Mouse (Mus musculus) neural tube, embryonic 13.5 days (tissue): ENCODE results near the gene 1700021F05Rik. TPM values are rescaled to one million over a fixed set of nuclear protein-coding genes. Genes with fewer than 3 reads are reported as not detected.

Experiments
- ATAC-seq: fragments of 200-750 bp; cut with Nextera tagmentation; 2 replicates; pipeline ENCODE4 v1.8.0; 2017; ENCODE audit warnings: low read depth, mild to moderate bottlenecking, moderate TSS enrichment, moderate library complexity
- H3K27ac ChIP-seq: fragments of 300-500 bp; sonication (generic); replicated peaks from 2 replicates; pipeline ENCODE4 v1.5.1; 2015; ENCODE audit warnings: moderate library complexity, mild to moderate bottlenecking, inconsistent platforms
- H3K27me3 ChIP-seq: fragments of 300-500 bp; sonication (generic); 2 replicates; pipeline ENCODE4 v1.6.1; 2015; ENCODE audit warnings: mild to moderate bottlenecking, inconsistent platforms
- H3K36me3 ChIP-seq: fragments of 300-500 bp; sonication (generic); 2 replicates; pipeline ENCODE4 v1.6.1; 2015; ENCODE audit warnings: mild to moderate bottlenecking, inconsistent platforms
- H3K4me1 ChIP-seq: fragments of 300-500 bp; sonication (generic); replicated peaks from 2 replicates; pipeline ENCODE4 v1.6.1; 2015; ENCODE audit warnings: inconsistent platforms
- H3K4me2 ChIP-seq: fragments of 300-500 bp; sonication (generic); 2 replicates; pipeline ENCODE4 v1.6.1; 2015; ENCODE audit warnings: inconsistent platforms, mild to moderate bottlenecking, moderate library complexity
- H3K4me3 ChIP-seq: fragments of 300-500 bp; sonication (generic); 2 replicates; pipeline ENCODE4 v1.5.1; 2015; ENCODE audit warnings: mild to moderate bottlenecking, inconsistent platforms
- H3K9ac ChIP-seq: fragments of 300-500 bp; sonication (generic); 2 replicates; pipeline ENCODE4 v1.6.1; 2015; ENCODE audit warnings: moderate library complexity, mild to moderate bottlenecking, inconsistent platforms
- H3K9me3 ChIP-seq: fragments of 300-500 bp; sonication (generic); 2 replicates; pipeline ENCODE4 v1.6.1; 2016; ENCODE audit warnings: inconsistent platforms
- WGBS: fragments of 180-500 bp; shearing (Covaris S2); methylation state at CpG from one replicate; pipeline ENCODE4 v1.1.7; 2015; 5-methylcytosine and 5-hydroxymethylcytosine counted together
- polyA plus RNA-seq: library from polyadenylated mRNA; unstranded; fragments of >200 nt; fragmentation: Nextera tagmentation; extraction: Ambion mirVana; gene quantifications from 2 replicates; pipeline ENCODE4 v1.2.1, GENCODE M21; 2015

The 1700021F05Rik gene
- polyA plus RNA-seq, 1 experiment from 2014 or later = 63.9 TPM

DNA sequence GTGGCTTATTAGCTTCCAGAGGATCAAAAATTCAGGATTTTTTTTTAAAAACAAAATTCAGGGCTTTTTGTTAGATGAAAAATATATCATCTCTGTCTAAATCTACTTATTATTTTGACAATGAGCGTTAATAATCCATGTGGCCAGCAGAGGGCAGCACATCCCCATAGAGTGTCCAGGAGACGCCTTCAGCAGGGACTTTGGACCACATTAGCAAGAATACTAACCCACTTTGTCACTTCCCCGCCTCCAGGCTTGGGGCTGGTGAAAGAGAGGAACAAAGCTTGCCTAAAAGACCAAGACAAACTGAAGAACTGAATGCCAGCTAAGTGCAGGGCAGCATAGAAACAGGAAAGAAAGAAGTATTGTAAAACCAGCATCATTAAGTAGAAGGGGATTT, 34.2 kb upstream of the 1700021F05Rik start:
- Histone ChIP-seq H3K4me2 (no peak overlapping the region), H3K9me3 (no peaks in the 10 kb centered on the region), H3K27ac (no peak overlapping the region), H3K36me3 (no peaks in the 10 kb centered on the region), H3K9ac (no peak overlapping the region), H3K4me3 (no peak overlapping the region), H3K27me3 (0 out of 2 replicates have a peak, but pooled peaks cover 5% of the 10 kb centered on the region), H3K4me1 (peaks cover 14% of the 10 kb centered on the region)
- ATAC-seq = no peak
- 0% methylated on average over 3 of the region's 3 CpGs for WGBS

DNA sequence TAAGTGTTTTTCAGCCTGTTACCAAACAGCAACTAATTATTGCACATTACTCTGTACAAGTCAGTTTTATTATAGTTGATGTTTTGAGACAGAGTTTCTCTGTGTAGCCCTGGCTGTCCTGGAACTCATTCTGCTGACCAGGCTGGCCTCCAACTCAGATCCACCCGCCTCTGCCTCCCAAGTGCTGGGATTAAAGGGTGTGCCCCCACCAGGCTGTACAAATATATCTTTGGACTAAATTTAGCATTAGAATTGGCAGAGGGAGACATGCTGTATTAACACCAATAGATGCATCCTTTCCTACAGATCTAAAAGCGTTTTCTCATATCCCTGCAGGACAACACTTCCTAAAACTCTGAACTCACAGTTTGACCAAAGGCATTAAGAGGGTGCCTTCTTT, 33.6 kb upstream of the 1700021F05Rik start:
- Histone ChIP-seq H3K9me3 (no peaks in the 10 kb centered on the region), H3K4me3 (no peak overlapping the region), H3K4me1 (peaks cover 14% of the 10 kb centered on the region), H3K4me2 (no peak overlapping the region), H3K27me3 (0 out of 2 replicates have a peak, but pooled peaks cover 5% of the 10 kb centered on the region), H3K27ac (no peak overlapping the region), H3K9ac (no peak overlapping the region), H3K36me3 (no peaks in the 10 kb centered on the region)
- no peak for ATAC-seq
- WGBS = 84% methylated on average over 2 of the region's 2 CpGs

DNA sequence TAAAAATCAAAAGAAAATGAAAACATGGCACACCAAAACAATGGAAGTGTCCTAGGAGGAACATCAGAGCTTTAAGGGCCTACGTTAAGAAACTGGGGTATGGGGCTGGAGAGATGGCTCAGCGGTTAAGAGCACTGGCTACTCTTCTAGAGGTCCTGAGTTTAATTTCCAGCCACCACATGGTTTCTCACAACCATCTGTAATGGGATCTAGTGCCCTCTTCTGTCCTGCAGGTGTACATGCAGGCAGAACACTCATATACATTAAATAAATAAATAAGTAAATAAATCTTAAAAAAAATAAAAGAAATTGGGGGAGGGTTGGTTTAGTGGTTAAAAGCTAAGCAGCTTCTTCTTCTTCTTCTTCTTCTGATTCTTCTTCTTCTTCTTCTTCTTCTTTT, 20.5 kb upstream of the 1700021F05Rik start:
- H3K4me2 ChIP-seq = no peak overlapping the region
- no peak for ATAC-seq
- H3K4me1 ChIP-seq = no peaks in the 10 kb centered on the region
- H3K9me3 ChIP-seq = no peaks in the 10 kb centered on the region
- no peaks in the 10 kb centered on the region for H3K36me3 ChIP-seq
- WGBS = 84% methylated on average over 2 of the region's 2 CpGs
- no peaks in the 10 kb centered on the region for H3K27me3 ChIP-seq
- H3K4me3 ChIP-seq = no peak overlapping the region
- no peak overlapping the region for H3K9ac ChIP-seq
- no peak overlapping the region for H3K27ac ChIP-seq

DNA sequence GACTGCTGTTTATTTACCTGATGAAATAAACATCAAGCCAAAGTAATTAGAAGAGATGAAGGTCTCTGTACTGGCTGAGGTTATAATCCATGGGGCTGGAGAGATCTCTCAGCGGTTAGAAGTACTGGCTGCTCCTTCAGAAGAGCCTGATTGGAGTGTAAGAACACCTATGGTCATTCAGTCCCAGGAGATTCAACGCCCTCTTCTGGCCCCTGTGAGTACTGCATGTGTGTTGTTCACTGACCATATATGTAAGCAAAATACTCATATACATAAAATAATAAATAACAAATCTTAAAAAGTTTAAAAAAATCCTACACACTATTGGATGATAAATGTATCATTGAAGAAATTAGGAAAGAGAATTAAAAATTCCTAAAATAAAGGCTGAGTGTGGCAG, 20.0 kb upstream of the 1700021F05Rik start:
- H3K36me3 ChIP-seq = no peaks in the 10 kb centered on the region
- H3K27ac ChIP-seq = no peak overlapping the region
- H3K4me3 ChIP-seq = no peak overlapping the region
- 26% methylated on average over 2 of the region's 2 CpGs for WGBS
- ATAC-seq = no peak
- no peaks in the 10 kb centered on the region for H3K9me3 ChIP-seq
- no peaks in the 10 kb centered on the region for H3K27me3 ChIP-seq
- H3K4me2 ChIP-seq = no peak overlapping the region
- H3K4me1 ChIP-seq = no peaks in the 10 kb centered on the region
- H3K9ac ChIP-seq = no peak overlapping the region

DNA sequence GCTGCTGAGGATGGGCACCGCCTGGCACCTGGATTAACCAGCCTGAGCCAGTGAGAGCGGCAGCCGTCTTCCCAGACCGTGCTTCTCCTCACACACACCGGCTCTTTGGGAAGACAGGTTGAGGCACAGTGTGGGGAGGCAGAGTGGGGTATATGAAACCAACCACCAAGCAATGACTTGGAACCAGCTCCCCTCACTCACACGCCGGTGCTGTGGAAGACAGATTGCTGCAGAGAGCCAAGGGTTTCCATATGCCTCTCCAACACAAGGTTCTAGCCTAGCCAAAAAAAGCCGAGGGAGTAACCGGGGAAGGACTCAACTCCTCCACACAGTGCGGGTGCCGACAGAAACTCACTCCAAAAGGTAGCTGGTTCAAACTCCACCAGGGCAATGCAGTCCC, 18.5 kb upstream of the 1700021F05Rik start:
- 84% methylated on average over 11 of the region's 11 CpGs for WGBS
- H3K9me3 ChIP-seq = no peaks in the 10 kb centered on the region
- ATAC-seq = no peak
- H3K9ac ChIP-seq = no peak overlapping the region
- H3K36me3 ChIP-seq = no peaks in the 10 kb centered on the region
- H3K27me3 ChIP-seq = no peaks in the 10 kb centered on the region
- no peak overlapping the region for H3K27ac ChIP-seq
- no peak overlapping the region for H3K4me2 ChIP-seq
- no peak overlapping the region for H3K4me3 ChIP-seq
- no peaks in the 10 kb centered on the region for H3K4me1 ChIP-seq

- Histone ChIP-seq H3K4me3 (no peak overlapping the region), H3K36me3 (no peaks in the 10 kb centered on the region)
- 92% methylated on average over 5 of the region's 5 CpGs for WGBS
Observed at GRCm38 (mm10) chr10:43557630-43558165, 16.9 kb upstream of the 1700021F05Rik start.

DNA sequence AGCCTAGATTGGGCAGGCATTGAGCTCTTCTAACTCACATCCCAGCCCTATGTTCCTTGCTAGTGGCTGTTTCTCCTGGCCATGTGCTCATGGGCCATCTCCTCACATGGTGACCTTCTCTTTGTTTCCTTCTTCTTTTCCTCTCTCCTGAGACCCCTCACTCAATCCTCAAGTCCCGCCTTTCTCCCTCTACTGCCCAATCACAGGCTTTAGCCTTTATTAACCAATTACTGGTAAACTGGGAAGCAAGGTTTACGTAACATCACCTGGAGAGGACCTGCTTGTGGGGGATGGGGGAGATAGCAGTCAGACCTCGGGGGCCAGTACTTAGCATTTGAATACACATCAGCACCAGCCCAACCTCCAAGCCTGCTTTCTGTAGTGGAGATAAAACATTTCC, 10.6 kb upstream of the 1700021F05Rik start:
- WGBS = 35% methylated on average over 3 of the region's 3 CpGs
- no peaks in the 10 kb centered on the region for H3K27me3 ChIP-seq
- H3K36me3 ChIP-seq = no peaks in the 10 kb centered on the region
- H3K9me3 ChIP-seq = peaks cover 5% of the 10 kb centered on the region; the same call in 1 of the 2 replicates
- H3K9ac ChIP-seq = no peak overlapping the region
- H3K4me2 ChIP-seq = no peak overlapping the region
- peaks cover 6% of the 10 kb centered on the region; the same call in 1 of the 2 replicates for H3K4me1 ChIP-seq
- no peak overlapping the region for H3K27ac ChIP-seq
- peak; percentile 45; the same call in 1 of the 2 replicates for ATAC-seq
- no peak overlapping the region for H3K4me3 ChIP-seq

More at GRCm38 (mm10) chr10:43557630-43558165, 16.9 kb upstream of the 1700021F05Rik start:
- Histone ChIP-seq H3K4me2 (no peak overlapping the region), H3K9ac (no peak overlapping the region), H3K4me1 (no peaks in the 10 kb centered on the region), H3K27me3 (no peaks in the 10 kb centered on the region), H3K27ac (no peak overlapping the region), H3K9me3 (peaks cover 5% of the 10 kb centered on the region; the same call in 1 of the 2 replicates)
- ATAC-seq = no peak

DNA sequence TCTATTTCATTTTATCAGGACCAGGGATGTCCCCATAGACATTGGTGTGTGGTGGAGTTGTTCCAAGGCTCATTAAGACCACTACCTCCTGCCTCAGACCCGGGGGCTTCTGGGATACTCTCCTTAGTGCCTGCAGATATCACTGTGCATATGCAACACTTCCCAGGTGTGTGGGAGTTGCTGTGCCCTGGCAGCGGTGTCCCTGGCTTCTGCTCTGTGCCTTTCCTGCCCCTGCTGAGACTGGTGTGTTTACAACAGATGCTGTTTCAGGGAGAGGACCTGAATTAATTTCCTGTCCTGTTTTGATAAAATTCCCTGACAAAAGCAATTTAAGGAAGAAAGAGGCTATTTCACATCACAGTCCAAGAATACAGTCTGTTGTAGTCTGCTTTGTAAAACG, 10.1 kb upstream of the 1700021F05Rik start:
- Histone ChIP-seq H3K36me3 (no peaks in the 10 kb centered on the region), H3K9ac (no peak overlapping the region), H3K4me1 (peaks cover 6% of the 10 kb centered on the region; the same call in 1 of the 2 replicates), H3K4me3 (no peak overlapping the region), H3K9me3 (peaks cover 5% of the 10 kb centered on the region; the same call in 1 of the 2 replicates), H3K27ac (no peak overlapping the region), H3K4me2 (no peak overlapping the region), H3K27me3 (no peaks in the 10 kb centered on the region)
- 25% methylated on average over 3 of the region's 3 CpGs for WGBS
- ATAC-seq = no peak

DNA sequence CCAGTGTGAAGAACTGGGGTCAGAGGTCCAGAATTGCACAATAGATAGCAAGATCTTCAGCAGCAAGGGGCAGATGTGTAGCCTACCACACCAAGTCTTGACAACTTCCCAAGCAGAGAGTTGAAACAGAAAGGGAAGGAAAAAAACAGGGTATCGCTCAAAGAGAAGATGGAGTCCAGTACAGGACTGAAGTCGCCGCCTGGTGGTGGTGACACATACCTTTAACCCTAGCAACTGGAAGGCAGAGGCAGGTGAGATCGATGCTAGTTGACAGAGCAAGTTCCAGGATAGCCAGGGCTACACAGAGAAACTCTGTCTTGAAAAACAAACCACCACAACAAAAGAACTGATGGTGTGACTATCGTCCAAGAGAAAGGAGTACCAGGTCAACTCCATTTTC, 8.6 kb upstream of the 1700021F05Rik start:
- H3K9me3 ChIP-seq = peaks cover 5% of the 10 kb centered on the region; the same call in 1 of the 2 replicates
- no peak overlapping the region for H3K4me3 ChIP-seq
- H3K4me2 ChIP-seq = no peak overlapping the region
- H3K4me1 ChIP-seq = peaks cover 6% of the 10 kb centered on the region; the same call in 1 of the 2 replicates
- 77% methylated on average over 5 of the region's 5 CpGs for WGBS
- H3K27me3 ChIP-seq = no peaks in the 10 kb centered on the region
- H3K27ac ChIP-seq = no peak overlapping the region
- ATAC-seq = no peak
- H3K36me3 ChIP-seq = no peaks in the 10 kb centered on the region
- no peak overlapping the region for H3K9ac ChIP-seq

DNA sequence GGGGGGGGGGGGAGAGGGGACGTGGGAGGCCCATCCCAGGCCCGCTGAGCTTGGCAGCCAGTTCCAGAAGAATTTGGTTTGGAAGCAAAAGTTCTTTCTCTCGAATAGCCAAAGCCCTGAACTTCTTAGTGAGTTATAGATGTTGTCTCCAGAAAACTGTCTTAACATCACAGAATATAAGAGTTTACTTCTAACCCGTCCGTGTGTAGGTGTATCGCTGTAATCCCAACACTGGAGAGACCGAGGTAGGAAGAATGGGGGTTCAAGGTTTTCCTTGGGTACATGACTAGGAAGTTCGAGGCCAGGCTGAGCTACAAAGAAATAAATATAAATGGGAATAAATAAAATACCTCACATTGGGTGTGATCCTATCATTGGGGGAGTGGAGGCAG, 355 bp upstream of the 1700021F05Rik start:
- WGBS = 59% methylated on average over 7 of the region's 8 CpGs
- peaks cover 4% of the 10 kb centered on the region; the same call in 1 of the 2 replicates for H3K36me3 ChIP-seq
- peak overlapping the region; percentile 69 for H3K4me2 ChIP-seq
- H3K9me3 ChIP-seq = no peaks in the 10 kb centered on the region
- peak overlapping the region; percentile 95; the same call in 1 of the 2 replicates for H3K9ac ChIP-seq
- ATAC-seq = peak; percentile 28
- peak overlapping the region; percentile 90 for H3K4me3 ChIP-seq
- no peak overlapping the region for H3K27ac ChIP-seq
- peaks cover 15% of the 10 kb centered on the region for H3K4me1 ChIP-seq
- no peaks in the 10 kb centered on the region for H3K27me3 ChIP-seq

GRCm38 (mm10) chr10:43539746-43540310, 966 bp downstream of the 1700021F05Rik start:
- Histone ChIP-seq H3K4me1 (peaks cover 15% of the 10 kb centered on the region), H3K9ac (peak overlapping the region; percentile 95), H3K9me3 (no peaks in the 10 kb centered on the region), H3K27ac (no peak overlapping the region), H3K4me2 (peak overlapping the region; percentile 69), H3K27me3 (no peaks in the 10 kb centered on the region), H3K4me3 (peak overlapping the region; percentile 90), H3K36me3 (peaks cover 16% of the 10 kb centered on the region; the same call in 1 of the 2 replicates)
- WGBS = 23% methylated on average over 12 of the region's 12 CpGs
- ATAC-seq = no peak

- Histone ChIP-seq H3K9ac (no peak overlapping the region), H3K9me3 (no peaks in the 10 kb centered on the region), H3K27ac (no peak overlapping the region), H3K27me3 (no peaks in the 10 kb centered on the region), H3K4me3 (no peak overlapping the region), H3K4me1 (peaks cover 15% of the 10 kb centered on the region), H3K36me3 (peaks cover 16% of the 10 kb centered on the region; the same call in 1 of the 2 replicates), H3K4me2 (no peak overlapping the region)
- ATAC-seq = no peak
- 94% methylated on average over 5 of the region's 5 CpGs for WGBS
Observed at GRCm38 (mm10) chr10:43538831-43539230, 2.0 kb downstream of the 1700021F05Rik start.
